9 mouse cellular contexts compared by ENCODE assay signal in genomic region chr10:110795206-110795796, GRCm38 (mm10). TPM values are rescaled to one million over a fixed set of nuclear protein-coding genes. Genes with fewer than 3 reads are reported as not detected.
DNase-seq lines count a peak whose midpoint lies in the region; ATAC-seq lines count a peak whose summit lies in the region.
"Had no signal": no experiment of that assay in that cellular context is flagged by ENCODE, and none has a peak within 500 bp of the region (broad histone marks: within the 10 kb centered on the region; RNA-seq: fewer than 3 reads in every experiment).

No protein-coding gene starts in this region.

- intact Hi-C loops in heart, postnatal 14 days (cut with DNase I) = loop anchor here (2.0 kb wide), 1 partner anchor 178 kb away; no protein-coding TSS in a partner anchor

- H3K4me2 ChIP-seq in heart, embryonic 14.5 days (ENCODE audit: low read length) = peak overlapping the region; percentile 39
- peak overlapping the region; percentile 45 for H3K4me2 ChIP-seq in midbrain, embryonic 14.5 days (ENCODE audit: low read length)
- no peak overlapping the region for H3K4me2 ChIP-seq in liver, embryonic 12.5 days

- H3K27me3 ChIP-seq in heart, embryonic 14.5 days (ENCODE audit: control insufficient read depth, insufficient read depth, low read length) = no peaks in the 10 kb centered on the region
- no peaks in the 10 kb centered on the region for H3K27me3 ChIP-seq in midbrain, embryonic 14.5 days (ENCODE audit: control insufficient read depth, insufficient read depth, low read length)
- H3K27me3 ChIP-seq in midbrain, embryonic 10.5 days (ENCODE audit: low read depth, poor library complexity, severe bottlenecking) = no peaks in the 10 kb centered on the region
- no peaks in the 10 kb centered on the region for H3K27me3 ChIP-seq in liver, embryonic 12.5 days (replicated peaks)

- peak overlapping the region; percentile 46 to 62; a peak in 3 of 4 replicates for H3K27ac ChIP-seq in heart, embryonic 14.5 days (replicated peaks in 1 of 2; ENCODE audit: control insufficient read depth in 1 of 2, insufficient read depth in 1 of 2, low read depth in 2 of 2, low read length in 2 of 2)
- no peak overlapping the region for H3K27ac ChIP-seq in midbrain, embryonic 14.5 days (replicated peaks; ENCODE audit: low read depth, low read length)
- no peak overlapping the region for H3K27ac ChIP-seq in midbrain, embryonic 10.5 days (replicated peaks)
- H3K27ac ChIP-seq in liver, embryonic 12.5 days = no peak overlapping the region

- 53% methylated on average over 9 of the region's 9 CpGs for WGBS in heart, embryonic 14.5 days
- 91% methylated on average over 9 of the region's 9 CpGs for WGBS in midbrain, embryonic 14.5 days
- WGBS in midbrain, embryonic 10.5 days = 89% methylated on average over 9 of the region's 9 CpGs
- WGBS in large intestine, adult 2 months = 45% methylated on average over 9 of the region's 9 CpGs
- WGBS in liver, embryonic 12.5 days (ENCODE audit: insufficient replicate concordance) = 51% methylated on average over 9 of the region's 9 CpGs

- ATAC-seq in heart, embryonic 14.5 days (ENCODE audit: insufficient number of reproducible peaks, insufficient read depth, low FRiP score, low read depth) = 0 out of 2 replicates have a peak, but pooled peaks have one; percentile 46
- ATAC-seq in midbrain, embryonic 14.5 days (ENCODE audit: low FRiP score, low TSS enrichment) = no peak
- ATAC-seq in liver, embryonic 12.5 days = no peak

- H3K36me3 ChIP-seq in heart, embryonic 14.5 days (ENCODE audit: control insufficient read depth, insufficient read depth, low read length) = no peaks in the 10 kb centered on the region
- H3K36me3 ChIP-seq in midbrain, embryonic 14.5 days (ENCODE audit: control insufficient read depth, insufficient read depth, low read length) = no peaks in the 10 kb centered on the region
- H3K36me3 ChIP-seq in midbrain, embryonic 10.5 days = no peaks in the 10 kb centered on the region
- H3K36me3 ChIP-seq in liver, embryonic 12.5 days = no peaks in the 10 kb centered on the region

- no peak for DNase-seq in heart, postnatal 14 days
- DNase-seq in midbrain, embryonic 14.5 days = no peak
- DNase-seq in midbrain, embryonic 10.5 days (ENCODE audit: low spot score) = no peak
- DNase-seq in large intestine, adult 2 months (ENCODE audit: low read depth, low spot score) = peak; percentile 10
- no peak for DNase-seq in adrenal gland, postnatal 14 days
- no peak for DNase-seq in kidney, adult 8-10 months

- H3K9me3 ChIP-seq in heart, embryonic 14.5 days (ENCODE audit: control insufficient read depth, low read length) = no peaks in the 10 kb centered on the region
- H3K9me3 ChIP-seq in midbrain, embryonic 14.5 days (ENCODE audit: control insufficient read depth, low read length) = no peaks in the 10 kb centered on the region
- no peaks in the 10 kb centered on the region for H3K9me3 ChIP-seq in midbrain, embryonic 10.5 days (replicated peaks)
- H3K9me3 ChIP-seq in liver, embryonic 12.5 days (replicated peaks) = no peaks in the 10 kb centered on the region

- peaks cover 2 to 3% of the 10 kb centered on the region in 2 experiments; a peak in 1 of 4 replicates for H3K4me1 ChIP-seq in heart, embryonic 14.5 days (ENCODE audit: control insufficient read depth in 2 of 2, insufficient read depth in 2 of 2, low read length in 2 of 2)
- no peaks in the 10 kb centered on the region for H3K4me1 ChIP-seq in midbrain, embryonic 14.5 days (ENCODE audit: control insufficient read depth, insufficient read depth, low read length)
- H3K4me1 ChIP-seq in midbrain, embryonic 10.5 days = no peaks in the 10 kb centered on the region
- H3K4me1 ChIP-seq in liver, embryonic 12.5 days = peaks cover 29% of the 10 kb centered on the region

- no peak overlapping the region for H3K4me3 ChIP-seq in heart, embryonic 14.5 days (ENCODE audit: control insufficient read depth in 1 of 2, insufficient read depth in 1 of 2, low read depth in 1 of 2, low read length in 2 of 2)
- H3K4me3 ChIP-seq in midbrain, embryonic 14.5 days (replicated peaks; ENCODE audit: low read depth, low read length) = no peak overlapping the region
- no peak overlapping the region for H3K4me3 ChIP-seq in midbrain, embryonic 10.5 days
- no peak overlapping the region for H3K4me3 ChIP-seq in liver, embryonic 12.5 days
- H3K4me3 ChIP-seq: myocyte had no signal

- H3K9ac ChIP-seq in heart, embryonic 14.5 days (ENCODE audit: low read length) = no peak overlapping the region
- no peak overlapping the region for H3K9ac ChIP-seq in midbrain, embryonic 14.5 days (replicated peaks; ENCODE audit: low read length)
- H3K9ac ChIP-seq in liver, embryonic 12.5 days = no peak overlapping the region

RNA-seq across cellular contexts. Expression of gene E2f7, which starts 50.1 kb away (rescaled TPM):
- polyA plus RNA-seq in heart, embryonic 14.5 days (2014; fragmentation: Nextera tagmentation; extraction: Ambion mirVana) = 14.8 and 15.0 TPM in 2 replicates
- total RNA-seq in heart, postnatal 14 days (2021) = 1 to 10 TPM; 2.9 to 3.2 TPM
- polyA plus RNA-seq in midbrain, embryonic 14.5 days (2014; fragmentation: Nextera tagmentation; extraction: Ambion mirVana) = 3.2 and 6.9 TPM in 2 replicates
- polyA plus RNA-seq in midbrain, embryonic 10.5 days (2016; fragmentation: Nextera tagmentation; extraction: Ambion mirVana) = 38.5 and 42.7 TPM in 2 replicates
- 1.2 TPM in 2 replicates for polyA plus RNA-seq in large intestine, adult 2 months (2012; rRNA removed)
- 12.0 and 13.2 TPM in 2 replicates for polyA plus RNA-seq in liver, embryonic 12.5 days (2016; fragmentation: Nextera tagmentation; extraction: Ambion mirVana)
- total RNA-seq in adrenal gland, postnatal 14 days (2021) = 5.5 and 6.9 TPM in 2 replicates

Comparison
In these comparisons a context has a peak if more than half of its experiments do, and no peak if none do; other contexts are left out.
1. H3K27ac ChIP-seq: peak in heart, embryonic 14.5 days (2 of 2); none in midbrain, embryonic 14.5 days (single experiment), midbrain, embryonic 10.5 days (single experiment) and liver, embryonic 12.5 days (single experiment).